Mouse (Mus musculus) yolk sac, embryonic 10.5 days (tissue): Measurements from ENCODE around the gene Kcne3.

ENCODE experiments used
- DNase-seq: peaks from one replicate; pipeline ENCODE4 v3.0.0-alpha.2; 2017; ENCODE audit warnings: low spot score

Kcne3 gene

DNA sequence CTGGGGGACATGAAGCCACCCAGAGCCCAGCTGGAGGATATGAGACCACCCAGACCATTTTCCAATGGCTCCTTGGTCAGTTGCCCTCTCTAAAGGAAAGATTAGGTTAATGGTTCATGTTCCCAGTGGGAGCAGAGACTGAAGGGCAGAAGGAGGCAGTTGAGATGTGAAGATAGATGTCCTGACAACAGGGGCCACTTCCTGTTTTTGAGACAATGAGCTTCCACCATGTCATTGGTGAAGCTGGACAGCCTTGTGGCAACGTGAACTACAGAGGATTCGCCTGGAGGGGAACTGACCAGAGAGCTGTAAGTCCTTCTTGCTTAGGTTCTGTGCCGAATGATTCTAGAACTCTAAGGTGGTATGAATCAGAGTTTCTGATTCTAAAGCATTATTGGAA, at the start of gene Kcne3:
Gene Kcne3 (plus strand): TSS at position 234 of the 400 bp plus-strand sequence.
- DNase-seq = no peak

DNA sequence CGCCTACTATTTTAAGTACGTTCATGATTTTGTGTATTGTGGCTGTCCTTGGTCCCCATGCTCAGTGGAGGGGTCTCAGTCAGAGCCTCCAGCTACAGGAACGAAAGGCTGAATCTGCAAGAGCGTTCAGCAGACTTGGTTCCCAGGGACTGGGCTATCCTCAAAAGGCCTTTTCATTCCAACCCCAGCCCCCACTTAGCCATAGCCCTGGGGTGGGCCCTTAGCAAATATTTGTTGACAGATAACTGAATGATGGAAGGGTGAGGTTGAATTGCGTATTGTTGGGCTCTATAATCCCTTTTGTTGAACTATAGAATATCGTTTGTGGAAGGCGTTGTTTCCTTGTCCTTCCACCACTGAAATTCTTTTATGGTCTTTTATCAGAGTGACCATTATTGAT, 49.8 kb upstream of the Kcne3 start:
- DNase-seq = no peak

DNA sequence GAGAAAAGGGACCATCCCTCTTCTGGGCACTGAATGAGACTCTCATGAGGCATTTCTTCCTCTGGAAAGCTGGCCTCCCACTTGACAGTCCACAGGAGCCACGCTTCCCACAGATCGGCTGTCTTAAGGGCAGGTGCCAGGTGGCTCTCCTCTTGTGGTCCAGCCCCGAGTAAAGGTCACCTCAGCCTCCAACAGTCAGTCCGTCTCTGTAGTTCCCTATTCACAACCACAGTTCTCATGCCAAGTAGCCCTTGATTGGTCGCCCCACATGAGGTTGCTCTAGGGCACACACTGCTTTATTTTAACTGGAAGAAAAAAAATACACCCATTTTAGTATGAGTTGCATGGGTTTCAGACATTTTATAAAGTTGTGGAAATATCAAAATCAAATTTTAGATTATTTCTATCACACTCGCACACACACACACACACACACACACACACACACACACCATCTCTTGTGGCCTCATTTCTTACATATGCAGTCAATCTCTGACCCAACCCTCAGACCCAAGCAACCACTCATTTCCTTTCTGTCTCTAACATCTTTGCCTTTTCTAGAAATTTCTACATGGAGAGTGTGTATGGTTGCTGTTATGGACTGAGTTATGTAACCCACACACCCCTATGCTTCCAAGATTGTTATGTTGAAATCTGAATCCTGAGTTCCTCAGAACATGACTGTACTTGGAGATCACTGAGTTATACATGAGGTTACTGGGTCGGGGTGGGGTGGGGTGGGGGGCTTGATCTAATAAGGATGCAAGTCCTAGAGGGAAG, 47.9 kb upstream of the Kcne3 start:
- DNase-seq = no peak

DNA sequence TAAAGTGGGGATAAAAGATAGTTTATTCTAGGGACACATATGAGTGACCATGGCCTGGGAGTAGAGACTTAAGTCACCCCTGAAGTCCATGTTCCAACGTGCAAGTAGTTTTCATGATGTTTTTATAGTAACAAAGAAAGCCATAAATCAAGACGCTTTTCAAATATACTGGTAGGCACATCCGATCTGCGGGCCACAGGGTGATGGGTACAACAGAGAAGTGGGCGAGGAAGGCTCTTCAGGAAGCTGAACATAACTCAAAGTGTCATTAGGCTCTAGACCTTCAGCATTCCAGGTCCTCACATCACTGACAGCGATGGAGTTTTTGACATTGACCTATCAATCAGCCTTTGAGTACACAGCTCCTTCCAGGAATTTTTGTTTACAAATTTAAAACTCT, 45.7 kb upstream of the Kcne3 start:
- DNase-seq = no peak

DNA sequence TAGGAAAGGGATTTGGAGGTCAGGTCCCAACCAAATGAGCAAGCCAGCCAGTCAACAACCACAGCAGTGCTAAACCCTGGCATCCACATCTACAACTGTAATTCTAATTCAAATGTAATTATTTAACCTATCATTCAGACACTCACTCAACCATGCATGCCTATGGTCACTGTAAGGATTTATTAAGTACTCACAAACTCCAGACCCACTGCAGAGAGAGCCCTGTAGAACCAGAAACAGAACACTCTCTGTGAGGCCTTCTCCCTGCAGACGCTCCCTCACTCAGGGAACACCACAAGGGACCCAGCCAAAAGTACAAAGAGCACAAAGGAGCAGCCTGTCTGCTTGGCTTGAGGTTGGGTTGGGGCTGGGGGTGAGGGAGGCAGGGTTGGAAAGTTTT, 43.9 kb upstream of the Kcne3 start:
- DNase-seq = no peak

DNA sequence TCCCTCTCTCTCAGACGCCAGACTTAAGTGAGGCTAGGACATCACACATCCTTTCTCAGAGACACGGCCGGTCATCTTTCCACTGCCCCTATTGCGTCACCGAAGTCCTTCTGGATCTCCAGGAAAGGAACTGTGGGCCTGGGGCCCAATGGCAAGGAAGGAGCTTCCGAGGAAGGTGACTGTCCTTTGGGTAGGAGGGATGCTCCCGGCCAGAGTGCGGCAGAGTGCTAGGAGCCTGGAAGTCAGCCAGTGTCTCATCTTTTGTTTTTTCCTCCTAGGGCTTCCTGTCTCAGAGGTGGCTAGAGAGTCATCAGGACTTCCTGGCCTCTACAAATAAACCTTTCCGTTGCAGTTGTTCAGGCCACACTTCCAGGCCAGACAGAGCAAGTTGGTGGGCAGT, 39.3 kb upstream of the Kcne3 start:
- DNase-seq = no peak

DNA sequence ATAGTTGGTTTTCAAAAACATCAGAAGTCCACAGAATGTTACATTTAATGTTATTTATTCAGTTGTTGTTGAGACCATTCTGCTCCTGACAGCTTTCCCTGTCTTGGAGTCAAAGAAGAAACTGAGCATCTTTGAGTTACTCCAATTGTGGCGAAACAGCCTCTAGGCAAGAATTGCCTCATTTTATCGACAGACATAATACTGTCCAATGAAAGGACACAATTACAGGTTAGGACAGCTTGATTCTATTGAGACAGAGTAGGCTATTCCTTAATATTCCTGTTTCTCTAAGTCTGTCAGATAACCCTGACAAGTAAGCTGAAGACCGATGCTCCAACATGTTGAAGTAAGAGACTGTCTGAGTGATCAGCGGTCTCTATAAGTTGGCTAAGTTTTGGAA, 38.2 kb upstream of the Kcne3 start:
- DNase-seq = no peak

DNA sequence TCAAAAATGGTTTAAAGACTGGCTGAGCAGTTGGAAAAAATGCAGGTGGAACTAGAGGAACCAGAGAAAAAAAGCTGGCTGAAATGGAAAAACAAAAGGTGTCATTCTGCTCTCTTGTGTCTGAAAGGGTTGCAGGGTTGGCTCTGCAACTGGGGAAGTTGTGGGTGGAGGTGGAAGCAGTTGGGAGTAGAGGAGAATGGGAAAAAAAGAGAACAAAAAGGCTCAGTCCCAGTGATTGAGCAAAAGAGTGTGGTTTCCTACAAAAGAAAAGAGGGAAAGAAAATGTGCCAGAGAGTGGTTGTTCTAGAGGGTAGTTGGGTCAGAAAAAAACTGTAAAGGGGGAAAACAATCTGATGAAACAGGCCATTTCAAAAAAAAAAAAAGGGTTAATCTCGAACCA, 35.7 kb upstream of the Kcne3 start:
- DNase-seq = no peak

DNA sequence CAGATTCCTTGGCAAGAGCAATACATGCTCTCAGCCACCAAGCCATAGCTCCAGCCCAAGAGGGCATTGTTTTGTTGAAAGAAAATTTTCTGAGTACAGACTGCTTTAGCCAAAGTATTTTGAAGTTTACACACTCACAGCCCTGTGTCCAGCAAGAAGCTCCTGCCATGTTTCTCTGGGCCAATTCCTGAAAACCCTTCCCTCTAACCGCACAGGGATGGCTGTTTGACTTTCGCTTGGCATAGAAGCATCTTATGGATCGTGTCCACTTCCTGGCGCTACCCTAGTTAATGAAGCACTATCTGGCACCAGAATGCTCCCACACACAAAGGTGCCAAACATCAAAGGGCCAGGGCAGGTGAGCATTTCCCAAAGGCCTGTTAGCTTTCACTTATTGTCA, 27.7 kb upstream of the Kcne3 start:
- no peak for DNase-seq

DNA sequence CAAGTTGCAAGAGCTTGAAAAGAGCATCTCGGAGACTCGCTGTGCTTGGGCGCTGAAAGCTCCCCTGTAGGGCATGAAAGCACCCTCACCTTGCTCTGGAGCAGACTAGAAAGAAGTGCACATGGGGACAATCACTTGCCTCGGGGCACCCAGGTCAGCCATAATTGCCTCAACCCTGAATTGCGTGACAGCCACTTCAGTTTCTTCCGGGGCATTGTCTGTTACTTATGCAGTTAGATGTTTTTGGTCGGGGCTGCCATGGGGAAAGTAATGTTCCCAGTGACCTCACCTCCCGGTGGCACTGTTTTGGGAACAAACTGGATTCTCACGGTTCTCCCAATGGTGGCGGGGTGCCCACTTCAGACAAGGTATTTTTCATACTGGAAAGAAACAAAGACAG, 26.2 kb upstream of the Kcne3 start:
- DNase-seq = no peak

DNA sequence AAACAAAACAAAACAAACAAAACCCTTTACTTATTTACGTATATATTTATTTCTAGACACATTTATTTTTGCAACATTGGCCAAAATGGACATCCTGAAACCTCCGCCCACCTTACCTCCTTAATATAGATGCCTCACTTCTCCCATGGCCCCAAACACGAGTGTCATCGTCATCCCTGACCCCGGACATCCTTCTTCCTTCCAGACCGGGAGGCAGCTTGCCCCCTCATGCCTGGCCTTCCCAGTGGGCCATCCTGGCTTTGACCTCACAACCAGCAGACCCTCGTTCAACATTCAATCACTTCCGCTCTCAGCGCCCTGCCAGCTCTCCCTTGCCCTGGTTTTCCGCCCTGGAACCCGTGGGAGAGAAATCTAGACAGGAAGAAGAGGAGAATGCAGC, 25.7 kb upstream of the Kcne3 start:
- no peak for DNase-seq

DNA sequence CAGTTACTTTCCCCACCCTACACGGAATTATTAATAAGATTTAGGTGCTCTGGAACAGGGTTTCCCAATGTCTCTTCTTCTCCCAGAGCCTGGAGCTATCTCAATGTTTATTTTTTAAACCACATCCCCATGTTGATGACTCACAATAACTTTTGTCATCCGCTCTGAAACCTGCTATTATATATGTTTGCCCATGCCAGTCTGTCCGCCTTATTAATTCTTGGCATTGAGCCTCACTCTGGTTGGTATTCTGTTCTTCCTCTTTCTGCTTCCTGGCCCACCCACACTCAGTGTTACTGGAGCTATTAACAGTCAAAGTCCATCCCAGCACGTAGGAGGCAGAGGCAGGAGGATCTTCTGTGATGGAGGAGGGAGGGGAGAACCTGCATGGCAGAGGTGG, 18.6 kb upstream of the Kcne3 start:
- DNase-seq = no peak

DNA sequence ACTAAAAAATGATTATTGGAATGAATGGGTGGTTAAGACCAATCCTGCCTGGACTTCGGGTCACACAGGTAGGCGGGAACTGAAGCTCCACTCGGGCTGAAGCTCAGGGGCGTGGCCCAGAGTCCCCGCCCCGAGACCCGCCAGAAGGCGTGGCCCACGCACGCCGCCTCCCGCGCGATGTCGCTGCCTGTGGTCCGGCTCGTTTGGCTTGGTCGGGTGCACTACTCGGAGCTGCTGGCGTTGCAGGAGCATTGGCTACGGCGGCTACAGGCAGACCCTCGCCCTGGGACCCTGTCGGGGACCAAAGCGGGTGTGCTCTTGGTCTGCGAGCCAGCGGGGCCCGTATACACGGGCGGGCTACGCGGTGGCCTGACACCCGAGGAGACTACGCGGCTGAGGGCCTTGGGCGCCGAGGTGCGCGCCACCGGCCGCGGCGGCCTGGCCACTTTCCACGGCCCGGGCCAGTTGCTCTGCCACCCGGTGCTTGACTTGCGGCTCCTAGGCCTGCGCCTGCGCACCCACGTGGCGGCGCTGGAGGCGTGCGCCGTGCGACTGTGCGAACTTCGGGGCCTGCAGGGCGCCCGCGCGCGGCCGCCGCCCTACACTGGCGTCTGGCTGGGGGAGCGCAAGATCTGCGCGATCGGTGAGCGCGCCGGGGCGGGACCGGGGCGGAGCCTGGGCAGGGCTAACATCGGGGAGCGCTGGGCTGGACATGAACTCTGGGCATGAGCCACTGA, 17.0 kb upstream of the Kcne3 start, which contains the start of gene Lipt2:
Gene Lipt2 (plus strand): TSS at position 173 of the 737 bp plus-strand sequence.
- peak; percentile 90 for DNase-seq

DNA sequence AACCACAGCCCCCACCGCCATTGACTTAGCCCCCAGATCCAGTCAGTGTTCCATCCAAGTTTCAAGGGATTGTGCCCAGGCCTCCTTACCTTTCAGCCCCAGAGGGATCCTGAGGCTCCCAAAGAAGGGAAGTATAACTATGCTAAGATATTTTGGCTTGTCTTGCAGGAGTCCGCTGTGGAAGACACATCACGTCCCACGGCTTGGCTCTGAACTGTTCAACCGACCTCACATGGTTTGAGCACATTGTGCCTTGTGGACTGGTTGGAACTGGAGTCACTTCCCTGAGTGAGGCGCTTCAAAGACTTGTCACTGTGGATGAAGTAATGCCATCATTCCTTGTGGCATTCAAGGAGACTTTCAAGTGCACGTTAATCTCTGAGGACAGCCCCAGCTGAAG, 16.3 kb upstream of the Kcne3 start:
- no peak for DNase-seq

DNA sequence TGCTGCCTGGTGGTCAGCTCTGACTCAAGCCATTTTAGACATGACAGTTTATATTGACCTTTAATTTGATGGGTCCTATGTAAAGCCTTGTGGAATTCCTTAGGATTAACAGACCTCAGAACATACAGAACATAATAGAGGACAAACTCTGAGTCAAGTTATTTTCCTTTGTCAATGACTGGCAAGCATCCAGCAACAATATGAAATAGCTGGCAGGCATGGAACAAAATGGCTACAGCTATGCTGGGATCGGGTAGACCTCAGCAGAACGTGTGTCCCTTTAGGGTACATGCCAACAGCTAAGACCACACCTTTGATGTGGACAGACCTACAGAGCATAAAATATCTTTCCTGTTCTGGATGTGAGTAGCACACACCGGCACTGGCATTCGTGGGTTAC, 12.8 kb upstream of the Kcne3 start:
- DNase-seq = no peak

DNA sequence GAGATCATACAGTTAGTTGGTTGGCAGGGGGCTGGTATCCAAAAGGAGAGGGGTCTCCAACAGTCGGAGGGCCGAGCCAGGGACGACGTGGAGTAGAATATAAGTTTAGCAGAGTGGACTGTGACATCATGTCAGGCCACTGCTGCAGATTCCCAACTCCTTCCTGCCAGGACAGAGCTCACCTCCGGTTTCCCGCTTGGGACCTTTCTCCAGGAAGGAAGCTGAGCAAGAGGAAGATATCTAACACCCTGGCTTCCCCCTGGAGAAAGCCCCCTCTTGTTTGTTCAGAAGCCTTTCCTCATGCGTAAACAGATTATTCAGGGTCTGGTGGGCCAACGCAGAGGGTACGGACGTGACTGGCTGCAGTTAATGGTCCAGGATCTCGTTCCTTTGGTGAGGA, 7.6 kb upstream of the Kcne3 start:
- DNase-seq = no peak

DNA sequence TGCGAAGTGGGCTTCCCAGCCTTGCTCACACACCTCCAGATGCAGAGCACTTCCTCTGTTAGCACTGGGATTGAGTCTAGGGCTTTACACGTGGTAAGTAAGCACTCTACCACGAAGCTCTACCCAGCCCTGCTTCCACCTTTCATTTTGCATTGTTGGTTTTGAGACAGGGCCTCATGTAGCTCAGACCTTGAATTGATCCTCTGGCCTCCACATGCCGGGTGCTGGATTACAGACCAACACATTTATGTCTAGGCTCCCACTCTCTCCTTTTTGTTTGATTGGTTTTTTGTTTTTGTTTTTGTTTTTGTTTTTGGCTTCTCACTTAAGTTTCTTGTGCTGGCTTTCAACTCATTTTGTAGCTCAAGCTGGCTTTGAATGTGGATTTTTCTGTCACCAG, 5.5 kb upstream of the Kcne3 start:
- no peak for DNase-seq

DNA sequence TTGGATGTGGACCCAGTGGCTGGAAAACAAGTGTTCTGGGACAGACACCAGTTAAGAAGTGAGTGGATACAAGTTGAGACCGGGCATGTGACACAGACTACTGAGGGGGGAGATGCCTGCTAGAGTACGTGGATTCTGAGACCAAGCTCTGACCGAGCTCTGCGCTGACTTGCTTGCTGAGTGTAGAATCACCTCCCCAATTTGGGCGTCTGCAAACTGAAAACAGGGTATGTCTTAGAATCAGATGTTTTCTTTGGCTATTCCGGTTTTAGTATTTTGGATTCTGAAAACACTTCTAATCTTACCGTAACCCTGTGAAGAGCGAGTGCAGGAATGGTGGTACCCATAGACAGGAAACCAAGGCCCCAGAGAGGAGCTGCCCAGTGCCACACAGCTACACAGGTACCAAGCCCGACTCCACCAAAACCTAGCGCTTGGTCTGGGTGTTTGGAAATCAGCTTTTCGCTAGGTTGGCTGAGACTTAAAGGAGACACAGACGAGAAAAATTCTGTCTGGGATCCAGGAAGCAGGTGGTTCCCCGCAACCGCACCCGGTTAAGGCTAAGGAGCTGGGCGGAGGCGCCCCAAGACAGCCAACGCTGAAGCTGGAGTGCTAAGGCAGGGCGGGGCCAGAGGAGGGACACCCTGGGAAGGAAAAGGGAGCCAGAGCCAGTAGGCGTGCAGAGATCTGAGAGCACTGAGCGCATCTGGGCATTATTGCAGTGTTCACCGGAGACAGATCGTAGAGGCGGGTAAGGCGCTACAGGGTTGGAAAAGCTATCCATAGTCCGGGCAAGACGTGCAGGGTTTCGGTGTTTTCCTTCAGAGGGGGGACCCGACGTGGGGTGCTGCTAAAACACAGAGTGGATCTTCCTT, 2.0 kb downstream of the Kcne3 start:
- DNase-seq = peak; percentile 40

DNA sequence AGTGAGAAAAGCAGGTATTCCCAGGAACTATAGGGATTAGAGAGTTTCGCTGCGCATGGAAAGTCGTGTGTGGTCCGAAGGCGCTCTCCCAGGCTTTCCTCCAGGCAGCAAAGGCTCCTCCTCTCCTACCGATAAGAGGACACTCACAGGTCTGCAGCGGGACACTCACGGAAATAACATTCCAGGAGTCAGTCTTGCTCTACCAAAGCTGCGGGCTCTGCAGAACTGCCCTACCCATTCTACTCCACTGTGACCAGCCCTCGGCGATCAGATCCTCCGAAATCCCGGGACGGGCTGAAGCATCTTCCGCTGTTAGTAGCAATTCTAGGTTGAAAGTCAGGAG, 2.6 kb downstream of the Kcne3 start:
- peak; percentile 31 for DNase-seq

DNA sequence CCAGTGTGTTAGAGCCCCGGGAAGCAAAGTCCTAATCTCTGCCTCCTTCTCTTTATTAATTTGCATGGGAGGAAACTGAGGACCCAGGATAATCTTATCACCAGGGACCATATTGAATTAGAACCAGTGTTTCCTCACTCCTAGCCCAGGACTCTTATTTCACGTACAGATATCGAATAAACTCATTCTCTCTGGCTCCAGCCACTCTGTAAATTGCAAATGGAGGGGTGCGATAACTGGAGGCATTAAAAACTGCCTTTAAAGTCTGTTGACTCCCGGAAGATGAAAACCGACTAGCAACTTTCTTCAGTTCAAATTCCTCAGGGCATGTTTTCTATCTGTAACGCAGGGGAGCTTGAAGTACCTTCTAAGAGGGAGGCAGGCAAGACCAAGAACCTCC, 3.1 kb downstream of the Kcne3 start:
- DNase-seq = no peak

DNA sequence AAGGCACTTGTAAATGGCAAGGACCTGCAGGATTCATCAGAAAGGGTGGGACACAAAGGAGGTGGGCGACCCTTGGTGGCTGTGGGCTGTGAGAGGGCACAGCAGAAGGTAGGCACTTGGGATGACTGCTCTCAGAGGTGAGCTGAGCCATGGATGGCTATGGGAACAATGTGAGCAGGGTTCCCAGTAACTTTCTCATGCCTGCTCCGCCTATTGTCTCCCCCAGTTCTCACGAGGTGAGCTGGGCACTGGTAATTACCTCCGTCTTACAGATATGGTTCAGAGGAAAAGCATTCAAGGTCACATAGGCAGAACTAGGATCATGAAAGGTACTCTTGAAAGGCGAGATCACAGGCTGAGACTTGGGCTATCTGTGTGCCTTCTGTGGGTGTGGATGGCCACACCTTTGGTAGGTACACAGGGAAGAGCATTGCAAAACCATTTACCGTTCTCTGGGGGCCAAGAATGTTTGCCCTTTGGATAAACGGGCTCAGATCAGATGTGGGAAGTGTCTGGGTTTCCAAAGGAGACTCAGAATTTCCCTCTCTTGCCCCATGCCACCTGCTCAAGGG, 3.6 kb downstream of the Kcne3 start:
- DNase-seq = no peak

DNA sequence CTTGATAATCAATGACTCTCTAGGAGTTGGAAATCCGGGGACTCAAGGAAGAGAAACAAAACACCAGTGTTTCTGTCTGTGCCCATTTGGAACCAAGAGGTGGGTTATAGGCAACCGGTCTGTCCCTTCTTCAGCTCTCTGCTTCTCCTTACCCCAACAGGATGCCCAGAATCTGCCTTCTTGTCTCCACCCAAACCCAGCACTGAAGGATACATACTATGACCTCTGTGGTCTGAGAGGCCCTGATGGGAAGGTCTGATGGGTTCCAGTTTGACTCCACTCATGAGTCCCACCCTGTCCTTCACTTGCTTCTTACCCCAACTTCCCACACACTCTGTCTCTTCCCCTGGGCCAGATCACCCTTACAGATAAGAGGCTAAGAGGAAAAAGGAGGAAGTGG, 4.9 kb downstream of the Kcne3 start:
- DNase-seq = no peak

DNA sequence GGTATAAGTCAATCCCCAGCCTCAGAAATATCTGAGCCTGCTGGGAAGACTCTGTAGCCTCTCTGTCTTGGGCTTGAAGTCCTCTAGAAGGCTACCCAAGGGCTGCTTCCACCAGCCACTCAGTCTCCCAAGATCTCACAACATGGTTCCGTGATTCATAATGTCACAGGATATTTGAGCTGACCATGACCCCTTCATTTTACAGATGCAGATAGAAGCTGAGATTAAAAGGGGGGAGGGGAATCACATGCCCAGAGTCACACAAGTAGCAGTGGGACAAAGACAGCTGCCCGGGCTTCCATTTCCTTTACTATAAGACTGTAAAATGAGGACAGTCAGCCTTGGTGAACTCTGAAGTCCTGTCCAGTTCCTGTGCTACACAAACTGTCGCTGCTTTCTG, 5.3 kb downstream of the Kcne3 start:
- no peak for DNase-seq
